Mouse (Mus musculus) E14TG2a.4 (cell line): ENCODE results near the gene 4930432M17Rik.

Source experiments
- H3K27me3 ChIP-seq: 2 replicates; pipeline ENCODE4 v1.6.1; 2014; ENCODE audit warnings: low read length, control low read depth; ENCODE audit not compliant: insufficient read depth
- H3K36me3 ChIP-seq: 2 replicates; pipeline ENCODE4 v1.6.1; 2014; ENCODE audit warnings: low read length, control low read depth; ENCODE audit not compliant: insufficient read depth
- H3K4me1 ChIP-seq: replicated peaks from 2 replicates; pipeline ENCODE4 v1.6.1; 2014; ENCODE audit warnings: low read depth, low read length, control low read depth
- H3K4me3 ChIP-seq: replicated peaks from 2 replicates; pipeline ENCODE4 v1.5.1; 2014; ENCODE audit warnings: mild to moderate bottlenecking, low read length
- H3K9me3 ChIP-seq: 2 replicates; pipeline ENCODE4 v1.6.1; 2014; ENCODE audit warnings: low read length, control low read depth
- CTCF ChIP-seq: conservative IDR thresholded peaks from 2 replicates; pipeline ENCODE4 v1.5.1; 2014; ENCODE audit warnings: low read length
- NANOG ChIP-seq: IDR thresholded peaks from 2 replicates; pipeline ENCODE4 v1.6.1; 2014; ENCODE audit warnings: borderline replicate concordance, low read length, mixed read lengths
- POU5F1 ChIP-seq: IDR thresholded peaks from 2 replicates; pipeline ENCODE4 v1.6.1; 2014; ENCODE audit warnings: low read length, borderline replicate concordance

The 4930432M17Rik gene

GRCm38 (mm10) chr3:121670462-121670861 is at the start of gene 4930432M17Rik:
Gene 4930432M17Rik, plus strand, starts transcription at chr3:121670762.
- no peaks in the 10 kb centered on the region for H3K27me3 ChIP-seq

GRCm38 (mm10) chr3:121625662-121626061 is 44.9 kb upstream of the 4930432M17Rik start:
- H3K36me3 ChIP-seq = no peaks in the 10 kb centered on the region
- no peak for TF ChIP-seq NANOG
- no peak for TF ChIP-seq CTCF
- no peak for TF ChIP-seq POU5F1
- no peaks in the 10 kb centered on the region for H3K9me3 ChIP-seq
- H3K4me3 ChIP-seq = no peak overlapping the region
- H3K4me1 ChIP-seq = 0 out of 2 replicates have a peak, but pooled peaks cover 2% of the 10 kb centered on the region
- peaks cover 9% of the 10 kb centered on the region; the same call in 1 of the 2 replicates for H3K27me3 ChIP-seq

More at GRCm38 (mm10) chr3:121670462-121670861, at the start of gene 4930432M17Rik:
- H3K4me3 ChIP-seq = no peak within 1 kb of the TSS
- TF ChIP-seq NANOG (no peak), CTCF (no peak), POU5F1 (no peak)
- no peaks in the 10 kb centered on the region; the same call in 1 of the 2 replicates for H3K9me3 ChIP-seq
- no peaks in the 10 kb centered on the region for H3K4me1 ChIP-seq
- no peaks in the 10 kb centered on the region for H3K36me3 ChIP-seq

GRCm38 (mm10) chr3:121626273-121626672 is 44.3 kb upstream of the 4930432M17Rik start:
- Histone ChIP-seq H3K4me1 (no peaks in the 10 kb centered on the region), H3K27me3 (peaks cover 12% of the 10 kb centered on the region; the same call in 1 of the 2 replicates), H3K9me3 (no peaks in the 10 kb centered on the region), H3K36me3 (no peaks in the 10 kb centered on the region), H3K4me3 (no peak overlapping the region)
- TF ChIP-seq POU5F1 (no peak), NANOG (no peak), CTCF (no peak)

- Histone ChIP-seq H3K9me3 (no peaks in the 10 kb centered on the region), H3K36me3 (no peaks in the 10 kb centered on the region), H3K27me3 (peaks cover 12% of the 10 kb centered on the region; the same call in 1 of the 2 replicates), H3K4me3 (no peak overlapping the region), H3K4me1 (no peaks in the 10 kb centered on the region)
- TF ChIP-seq CTCF (no peak), NANOG (no peak), POU5F1 (no peak)
Measured at GRCm38 (mm10) chr3:121628245-121628644, 42.3 kb upstream of the 4930432M17Rik start.

GRCm38 (mm10) chr3:121630626-121631025 is 39.9 kb upstream of the 4930432M17Rik start:
- TF ChIP-seq NANOG (no peak), CTCF (no peak), POU5F1 (no peak)
- Histone ChIP-seq H3K27me3 (peaks cover 12% of the 10 kb centered on the region; the same call in 1 of the 2 replicates), H3K4me3 (no peak overlapping the region), H3K36me3 (no peaks in the 10 kb centered on the region), H3K4me1 (peaks cover 6% of the 10 kb centered on the region), H3K9me3 (no peaks in the 10 kb centered on the region)

GRCm38 (mm10) chr3:121634963-121635362 is 35.6 kb upstream of the 4930432M17Rik start:
- TF ChIP-seq POU5F1 (no peak), NANOG (no peak), CTCF (no peak)
- H3K9me3 ChIP-seq = no peaks in the 10 kb centered on the region
- H3K27me3 ChIP-seq = peaks cover 16% of the 10 kb centered on the region
- peaks cover 7% of the 10 kb centered on the region for H3K4me1 ChIP-seq
- no peak overlapping the region for H3K4me3 ChIP-seq
- no peaks in the 10 kb centered on the region for H3K36me3 ChIP-seq

GRCm38 (mm10) chr3:121635505-121635904 is 35.1 kb upstream of the 4930432M17Rik start:
- Histone ChIP-seq H3K4me3 (no peak overlapping the region), H3K27me3 (peaks cover 10% of the 10 kb centered on the region), H3K36me3 (no peaks in the 10 kb centered on the region), H3K4me1 (peaks cover 7% of the 10 kb centered on the region), H3K9me3 (no peaks in the 10 kb centered on the region)
- TF ChIP-seq NANOG = no peak
- no peak for TF ChIP-seq CTCF
- no peak for TF ChIP-seq POU5F1

- TF ChIP-seq CTCF (0 out of 2 replicates have a peak, but pooled peaks have one; percentile 3), NANOG (no peak)
- Histone ChIP-seq H3K9me3 (no peaks in the 10 kb centered on the region), H3K36me3 (no peaks in the 10 kb centered on the region), H3K4me1 (peaks cover 7% of the 10 kb centered on the region), H3K4me3 (no peak overlapping the region), H3K27me3 (peaks cover 9% of the 10 kb centered on the region; the same call in 1 of the 2 replicates)
Measured at GRCm38 (mm10) chr3:121636315-121636714, 34.2 kb upstream of the 4930432M17Rik start.

GRCm38 (mm10) chr3:121636748-121637147 is 33.8 kb upstream of the 4930432M17Rik start:
- Histone ChIP-seq H3K4me3 (no peak overlapping the region), H3K9me3 (no peaks in the 10 kb centered on the region), H3K4me1 (peaks cover 7% of the 10 kb centered on the region), H3K36me3 (no peaks in the 10 kb centered on the region), H3K27me3 (peaks cover 11% of the 10 kb centered on the region)
- TF ChIP-seq POU5F1 = no peak
- TF ChIP-seq NANOG = no peak
- TF ChIP-seq CTCF = no peak
